Mouse (Mus musculus): Measurements from ENCODE around the gene Actn4.

- TF ChIP-seq CTCF (IDR thresholded peaks at IDR 0.05; ENCODE audit: extremely low read depth, insufficient read depth, insufficient read length, insufficient replicate concordance) (no peak), POLR2A (IDR thresholded peaks at IDR 0.05; ENCODE audit: low read depth, low read length) (no peak)
These were observed 23.1 kb upstream of the Actn4 start for GRCm38 (mm10) chr7:28985207-28985606.
